Mouse (Mus musculus) liver, adult 2 months (tissue): ENCODE measurements around the gene Armh3.

Experiments
- CTCF ChIP-seq: fragments of 200-500 bp; IDR thresholded peaks from 2 replicates; pipeline ENCODE4 v1.5.1; 2011; ENCODE audit warnings: low read depth, low read length, control low read depth
- POLR2A ChIP-seq: fragments of 200-500 bp; IDR thresholded peaks from 2 replicates; pipeline ENCODE4 v1.6.1; 2011; ENCODE audit warnings: low read length, control low read depth; ENCODE audit not compliant: insufficient read depth; ENCODE audit errors: extremely low read depth

- TF ChIP-seq CTCF (no peak), POLR2A (no peak)
These were observed 167.6 kb downstream of the Armh3 start for GRCm38 (mm10) chr19:45830679-45831078.
